15 mouse cellular contexts compared by ENCODE assay signal in the genomic region with DNA sequence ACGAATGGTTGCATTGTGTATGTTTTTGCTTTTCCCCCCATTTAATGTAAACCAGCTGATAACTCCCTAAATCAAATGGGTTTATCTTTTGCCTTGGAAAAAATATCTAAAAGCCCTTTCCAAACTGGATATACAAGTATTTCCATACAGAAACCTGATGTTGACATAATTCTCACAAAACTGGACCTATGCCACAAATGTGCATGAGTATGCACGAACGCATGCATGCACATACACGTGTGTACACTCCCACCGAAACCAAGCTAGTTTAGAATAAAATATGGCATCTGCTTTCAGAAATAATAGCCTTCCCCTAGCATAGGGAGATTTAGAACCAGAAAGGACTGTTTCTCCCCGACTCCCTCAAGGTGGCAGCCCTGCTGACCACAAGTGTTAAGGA.
"Had no signal": no experiment of that assay in that cellular context is flagged by ENCODE, and none has a peak within 500 bp of the region (broad histone marks: within the 10 kb centered on the region; RNA-seq: fewer than 3 reads in every experiment).

No protein-coding gene starts in this region.

- ATAC-seq: midbrain, embryonic 16.5 days had no signal

- H3K4me3 ChIP-seq: midbrain, embryonic 12.5 days had no signal

- H3K27me3 ChIP-seq: midbrain, embryonic 12.5 days had no signal

- H3K27ac ChIP-seq: kidney, postnatal 0 days; liver, embryonic 14.5 days; macrophage; midbrain, embryonic 12.5 days had no signal

- H3K9me3 ChIP-seq: midbrain, embryonic 12.5 days had no signal

- DNase-seq: kidney, adult 11 months; kidney, adult 9 months; kidney, postnatal 36 days; layer of hippocampus, adult 9-11 months; left cerebral cortex, postnatal 4 days; lung, adult 2 months; lung, postnatal 10 days; right cerebral cortex, adult 18-20 months; right cerebral cortex, postnatal 25 days; thymus, postnatal 36 days had no signal

- H3K4me2 ChIP-seq: midbrain, embryonic 12.5 days had no signal

- H3K9ac ChIP-seq: liver, embryonic 14.5 days; midbrain, embryonic 12.5 days had no signal
